Mouse (Mus musculus) bone marrow macrophage, adult 2 months (primary cell): ENCODE results near the gene Hydin.

Experiments
- CTCF ChIP-seq: IDR thresholded peaks from 2 replicates; pipeline ENCODE4 v1.5.1; 2012; ENCODE audit warnings: low read depth, mild to moderate bottlenecking, low read length, moderate library complexity
- POLR2A ChIP-seq: IDR thresholded peaks from 2 replicates; pipeline ENCODE4 v1.6.1; 2012; ENCODE audit warnings: mild to moderate bottlenecking, low read depth, low read length, borderline replicate concordance

- no peak for TF ChIP-seq CTCF
- TF ChIP-seq POLR2A: no peak
These were observed 375.6 kb downstream of the Hydin start for GRCm38 (mm10) chr8:110642331-110642730.
